Mouse (Mus musculus): ENCODE measurements around the gene Lamc2. TPM values are rescaled to one million over a fixed set of nuclear protein-coding genes. Genes with fewer than 3 reads are reported as not detected.
A peak's percentile ranks its signal among the peaks of the same experiment; 100 is the strongest.

Gene Lamc2
- polyA plus RNA-seq, 1 experiment from 2014 or later, result 0.47 TPM

DNA sequence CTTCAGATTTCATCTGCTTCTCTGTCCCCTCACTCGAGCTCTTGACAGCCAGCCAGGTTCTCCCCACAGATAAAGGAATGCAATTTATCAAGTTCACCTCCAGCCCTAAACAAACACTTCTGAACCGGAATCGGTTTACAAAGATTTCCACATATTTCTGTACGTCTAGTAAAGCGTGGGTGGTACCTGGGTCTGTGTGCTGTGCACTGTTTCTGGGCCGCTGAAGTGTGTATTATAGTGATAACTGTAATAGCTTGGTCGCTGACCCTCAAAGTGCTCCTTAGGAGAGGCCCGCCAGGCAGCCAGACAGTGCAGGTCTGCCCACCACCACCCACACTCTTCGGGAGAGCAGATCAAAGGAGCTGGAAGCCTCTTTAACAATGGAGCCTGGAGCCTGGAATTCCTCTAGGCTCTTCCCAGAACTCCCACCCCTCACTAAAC lies 13.9 kb downstream of the Lamc2 start:
- H3K9ac ChIP-seq, result no peak overlapping the region
- H3K4me3 ChIP-seq (replicated peaks), result no peak overlapping the region
- 34% methylated on average over 9 of the region's 9 CpGs for WGBS
- no peak for ATAC-seq (ENCODE audit: low FRiP score)
- peaks cover 9% of the 10 kb centered on the region for H3K4me1 ChIP-seq
- H3K27ac ChIP-seq, result peak overlapping the region; percentile 25; the same call in 1 of the 2 replicates
- H3K27me3 ChIP-seq, result no peaks in the 10 kb centered on the region
- no peaks in the 10 kb centered on the region for H3K9me3 ChIP-seq
- no peak overlapping the region for H3K4me2 ChIP-seq
- no peaks in the 10 kb centered on the region for H3K36me3 ChIP-seq (replicated peaks)

DNA sequence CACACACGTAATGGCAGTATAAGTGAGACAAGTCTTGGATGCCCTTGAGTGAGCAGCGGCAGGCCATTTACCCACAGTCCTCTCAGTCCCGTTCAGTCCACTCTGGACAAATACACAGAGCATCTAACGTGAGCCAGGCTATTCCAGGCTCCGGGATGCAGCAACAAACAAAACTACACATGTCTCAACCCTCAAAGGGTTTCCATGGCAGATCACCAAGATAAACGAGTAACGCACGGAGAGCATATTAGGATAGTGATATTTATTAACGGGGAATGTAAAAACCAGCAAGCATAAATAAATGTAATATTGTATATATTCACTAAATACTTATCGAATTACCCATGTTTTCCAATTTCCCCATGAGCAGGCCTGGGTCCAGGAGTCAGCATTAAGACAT lies 15.2 kb downstream of the Lamc2 start:
- H3K4me3 ChIP-seq (replicated peaks), result no peak overlapping the region
- no peak overlapping the region for H3K4me2 ChIP-seq
- no peak overlapping the region for H3K9ac ChIP-seq
- WGBS, result 87% methylated on average over 10 of the region's 10 CpGs
- no peaks in the 10 kb centered on the region for H3K9me3 ChIP-seq
- ATAC-seq (ENCODE audit: low FRiP score), result no peak
- H3K27ac ChIP-seq, result no peak overlapping the region
- H3K4me1 ChIP-seq, result peaks cover 9% of the 10 kb centered on the region
- H3K27me3 ChIP-seq, result no peaks in the 10 kb centered on the region
- H3K36me3 ChIP-seq (replicated peaks), result no peaks in the 10 kb centered on the region

DNA sequence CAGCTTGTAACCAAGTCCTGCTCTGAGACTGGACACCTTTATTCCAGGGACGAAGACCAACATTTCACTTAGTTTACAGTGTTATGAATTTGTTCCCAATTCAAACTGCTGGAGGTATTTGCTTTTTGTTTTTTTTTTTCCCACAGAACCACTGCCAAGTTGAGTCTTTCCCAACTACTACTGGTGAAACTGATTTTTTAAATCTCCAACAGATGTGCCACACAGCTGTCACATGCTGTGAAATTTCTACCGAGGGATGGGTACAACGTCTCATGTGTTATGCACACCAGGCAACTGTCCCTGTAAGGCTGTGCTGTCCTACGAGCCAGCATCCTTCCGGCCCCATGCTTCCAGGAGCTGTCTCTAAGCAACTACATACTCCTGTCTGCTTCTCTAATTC lies 18.0 kb downstream of the Lamc2 start:
- no peaks in the 10 kb centered on the region for H3K36me3 ChIP-seq (replicated peaks)
- H3K9me3 ChIP-seq, result no peaks in the 10 kb centered on the region
- ATAC-seq (ENCODE audit: low FRiP score), result no peak
- no peak overlapping the region for H3K9ac ChIP-seq
- WGBS, result 84% methylated on average over 5 of the region's 5 CpGs
- no peak overlapping the region for H3K4me3 ChIP-seq (replicated peaks)
- no peaks in the 10 kb centered on the region for H3K27me3 ChIP-seq
- H3K27ac ChIP-seq, result no peak overlapping the region
- H3K4me1 ChIP-seq, result peaks cover 9% of the 10 kb centered on the region
- H3K4me2 ChIP-seq, result no peak overlapping the region

DNA sequence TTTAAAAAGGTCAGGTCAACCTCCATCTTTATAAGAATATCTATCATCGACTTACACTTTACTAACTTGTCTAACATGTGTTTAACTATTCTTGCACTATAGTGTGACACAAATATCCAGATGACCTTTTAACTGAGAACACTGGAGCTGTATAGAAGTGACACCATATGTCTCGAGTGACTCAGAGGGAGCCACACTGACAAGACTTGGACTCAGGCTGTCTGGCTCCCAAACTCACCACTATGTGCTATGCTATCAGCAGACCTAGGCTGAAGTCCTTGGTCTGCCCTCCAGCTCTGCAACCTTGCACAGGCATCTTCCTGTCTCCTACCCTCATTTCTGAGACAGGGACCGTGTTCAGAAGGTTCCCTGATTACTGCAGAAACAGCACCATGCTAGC lies 22.4 kb downstream of the Lamc2 start:
- Histone ChIP-seq H3K9ac (no peak overlapping the region), H3K4me3 (replicated peaks) (no peak overlapping the region), H3K9me3 (no peaks in the 10 kb centered on the region), H3K4me2 (no peak overlapping the region), H3K27me3 (no peaks in the 10 kb centered on the region), H3K27ac (no peak overlapping the region), H3K4me1 (no peaks in the 10 kb centered on the region), H3K36me3 (replicated peaks) (no peaks in the 10 kb centered on the region)
- WGBS, result 80% methylated on average over 3 of the region's 3 CpGs
- no peak for ATAC-seq (ENCODE audit: low FRiP score)

DNA sequence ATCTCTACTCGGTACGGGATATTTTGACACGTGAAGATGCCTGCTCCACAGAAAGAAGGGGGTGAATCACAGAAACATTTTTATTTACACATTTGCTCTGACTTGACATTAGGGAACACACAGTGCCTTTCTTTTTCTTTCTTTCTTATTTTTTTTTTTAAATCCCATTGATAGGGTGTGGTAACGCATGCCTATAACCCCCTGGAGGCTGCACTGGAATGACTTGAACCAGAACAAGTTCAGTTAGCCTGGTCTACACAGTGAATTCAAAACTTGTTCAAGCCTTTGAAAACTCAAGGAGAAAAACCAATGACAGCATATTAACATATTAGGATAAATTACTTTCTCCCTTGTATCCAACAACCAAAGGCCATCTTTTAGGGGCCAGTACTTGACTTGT lies 27.1 kb downstream of the Lamc2 start:
- Histone ChIP-seq H3K9me3 (no peaks in the 10 kb centered on the region), H3K36me3 (replicated peaks) (no peaks in the 10 kb centered on the region)

DNA sequence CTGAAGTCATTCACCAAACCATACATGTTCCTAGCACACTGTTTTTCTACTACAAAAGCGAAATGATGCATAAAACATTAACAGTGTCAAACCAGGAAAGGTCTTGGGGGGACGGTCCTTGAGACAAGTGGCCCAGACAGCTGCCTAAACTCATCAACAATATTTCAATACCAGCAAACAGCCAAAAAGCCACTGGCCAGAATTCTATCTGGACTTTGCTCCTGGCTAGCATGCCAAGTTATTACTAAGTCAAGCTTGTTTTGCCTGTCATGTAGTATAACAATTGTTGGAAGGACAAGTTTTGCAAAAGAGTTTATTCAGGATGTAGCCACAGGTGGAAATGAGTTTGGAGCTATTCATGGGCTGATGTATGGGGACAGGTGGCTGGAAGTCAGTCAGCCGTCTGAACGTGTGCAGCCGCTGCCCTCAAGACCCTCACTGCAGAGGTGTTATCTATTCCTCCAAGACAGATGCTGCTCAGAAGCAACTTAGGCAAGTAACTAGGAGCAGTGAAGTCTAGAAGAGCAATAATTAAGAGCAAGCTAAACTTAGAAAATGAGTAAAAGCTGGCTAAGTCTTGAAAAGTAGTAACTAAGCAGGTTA lies 29.1 kb downstream of the Lamc2 start:
- Histone ChIP-seq H3K4me3 (replicated peaks) (no peak overlapping the region), H3K4me2 (no peak overlapping the region), H3K27me3 (no peaks in the 10 kb centered on the region), H3K9ac (no peak overlapping the region), H3K4me1 (peaks cover 8% of the 10 kb centered on the region), H3K9me3 (no peaks in the 10 kb centered on the region), H3K27ac (no peak overlapping the region), H3K36me3 (replicated peaks) (no peaks in the 10 kb centered on the region)
- no peak for ATAC-seq (ENCODE audit: low FRiP score)
- 80% methylated on average over 5 of the region's 5 CpGs for WGBS

More for the DNA sequence above, 27.1 kb downstream of the Lamc2 start:
- no peaks in the 10 kb centered on the region for H3K4me1 ChIP-seq
- H3K27ac ChIP-seq, result no peak overlapping the region
- WGBS, result 90% methylated on average over 4 of the region's 4 CpGs
- H3K27me3 ChIP-seq, result no peaks in the 10 kb centered on the region
- no peak for ATAC-seq (ENCODE audit: low FRiP score)
- H3K4me3 ChIP-seq (replicated peaks), result no peak overlapping the region
- H3K4me2 ChIP-seq, result no peak overlapping the region
- no peak overlapping the region for H3K9ac ChIP-seq

DNA sequence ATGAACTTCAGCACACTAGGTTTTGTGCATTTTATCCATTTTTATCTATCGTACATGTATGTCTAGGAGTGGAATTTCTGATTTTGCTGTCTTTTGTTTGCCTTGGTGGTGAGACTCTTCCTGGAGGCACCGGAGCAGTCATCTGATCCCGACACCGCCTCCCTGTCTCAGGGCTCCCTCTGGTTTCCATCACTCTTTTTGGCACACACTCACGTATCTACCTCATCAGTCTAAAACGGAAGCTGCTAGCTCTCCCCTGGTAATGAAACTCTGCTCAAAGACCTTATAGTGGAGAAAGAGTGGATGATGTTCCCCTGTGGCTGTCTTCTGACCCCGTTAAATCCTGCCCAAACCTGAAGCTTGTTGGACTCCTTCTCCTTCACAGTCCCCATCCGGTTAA lies 30.9 kb downstream of the Lamc2 start:
- WGBS, result 94% methylated on average over 8 of the region's 8 CpGs
- H3K9me3 ChIP-seq, result no peaks in the 10 kb centered on the region
- no peak for ATAC-seq (ENCODE audit: low FRiP score)

DNA sequence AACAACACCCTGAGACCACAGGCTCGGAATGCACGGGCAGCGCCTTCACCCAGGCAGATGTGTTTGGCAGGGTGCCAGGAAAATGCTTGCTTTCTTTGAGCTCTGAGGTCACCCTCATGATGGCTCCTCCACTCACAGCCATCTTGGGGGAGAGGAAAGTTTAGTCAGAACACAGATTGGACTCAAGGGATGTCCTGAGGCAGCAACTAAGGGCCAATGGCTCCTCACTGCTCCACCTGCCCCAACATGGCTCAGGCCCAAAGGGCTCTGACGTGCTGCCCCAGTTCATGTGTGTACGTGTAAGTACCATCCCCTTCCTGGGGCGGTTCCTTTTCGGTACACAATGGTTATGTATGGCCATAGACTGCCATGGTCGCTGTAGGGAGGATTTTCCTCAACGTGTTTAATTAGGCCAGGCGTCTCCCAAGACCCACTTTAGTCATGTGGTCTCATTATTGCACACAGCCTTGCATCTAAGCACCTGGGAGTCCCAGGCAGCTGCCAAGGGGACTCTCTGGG lies 32.6 kb downstream of the Lamc2 start:
- H3K27ac ChIP-seq, result no peak overlapping the region
- no peaks in the 10 kb centered on the region for H3K36me3 ChIP-seq (replicated peaks)
- no peaks in the 10 kb centered on the region for H3K27me3 ChIP-seq
- ATAC-seq (ENCODE audit: low FRiP score), result peak; percentile 20; the same call in 1 of the 2 replicates
- 68% methylated on average over 10 of the region's 10 CpGs for WGBS
- no peaks in the 10 kb centered on the region for H3K9me3 ChIP-seq
- H3K9ac ChIP-seq, result no peak overlapping the region
- H3K4me1 ChIP-seq, result peaks cover 8% of the 10 kb centered on the region
- H3K4me3 ChIP-seq (replicated peaks), result no peak overlapping the region
- H3K4me2 ChIP-seq, result no peak overlapping the region

More for the DNA sequence above, 30.9 kb downstream of the Lamc2 start:
- peaks cover 8% of the 10 kb centered on the region for H3K4me1 ChIP-seq
- H3K9ac ChIP-seq, result no peak overlapping the region
- H3K27me3 ChIP-seq, result no peaks in the 10 kb centered on the region
- H3K27ac ChIP-seq, result no peak overlapping the region
- no peak overlapping the region for H3K4me2 ChIP-seq
- no peaks in the 10 kb centered on the region for H3K36me3 ChIP-seq (replicated peaks)
- H3K4me3 ChIP-seq (replicated peaks), result no peak overlapping the region

DNA sequence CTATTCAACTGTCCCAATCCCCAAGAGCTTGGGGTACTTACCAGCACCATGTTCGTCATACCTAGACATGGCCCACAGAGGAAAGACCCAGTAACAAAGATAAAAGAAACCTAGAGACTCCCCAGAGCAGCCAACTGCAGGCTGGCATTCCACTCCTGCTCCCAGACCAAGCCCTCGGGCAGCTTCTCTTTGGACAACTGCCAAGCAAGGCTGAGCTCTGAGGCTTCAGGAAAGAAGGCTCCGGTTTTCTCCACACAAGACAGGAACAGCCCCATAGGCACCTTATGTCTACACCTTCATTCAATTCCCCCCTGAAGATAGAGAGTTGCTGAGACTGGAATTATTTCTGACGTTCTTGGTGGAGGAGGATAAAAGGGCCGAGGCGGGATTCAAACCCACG lies 33.7 kb downstream of the Lamc2 start:
- H3K4me2 ChIP-seq, result no peak overlapping the region
- no peaks in the 10 kb centered on the region for H3K27me3 ChIP-seq
- no peak for ATAC-seq (ENCODE audit: low FRiP score)
- WGBS, result 82% methylated on average over 7 of the region's 7 CpGs
- no peaks in the 10 kb centered on the region for H3K36me3 ChIP-seq (replicated peaks)
- no peak overlapping the region for H3K27ac ChIP-seq
- H3K9ac ChIP-seq, result no peak overlapping the region
- H3K9me3 ChIP-seq, result no peaks in the 10 kb centered on the region
- H3K4me1 ChIP-seq, result peaks cover 8% of the 10 kb centered on the region
- no peak overlapping the region for H3K4me3 ChIP-seq (replicated peaks)

DNA sequence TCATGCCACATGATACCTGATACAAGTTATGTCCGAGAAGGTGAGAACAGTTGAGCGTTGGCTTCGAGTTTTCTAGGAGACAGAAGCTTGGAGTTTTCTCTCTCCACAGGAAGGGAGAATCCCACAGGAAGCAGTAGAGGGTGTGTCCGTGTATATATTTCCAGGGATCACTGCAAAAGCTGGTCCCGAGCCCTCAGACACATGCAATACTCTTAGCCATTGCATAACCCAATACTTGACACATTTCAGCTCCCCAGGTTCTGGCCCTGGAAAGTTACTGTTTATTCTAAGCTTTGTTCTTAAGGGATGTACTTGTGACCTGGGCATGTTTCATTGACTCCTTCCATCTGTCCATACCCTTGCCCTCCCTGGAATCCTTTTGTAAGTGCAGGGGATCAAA lies 40.5 kb downstream of the Lamc2 start:
- Histone ChIP-seq H3K4me1 (0 out of 2 replicates have a peak, but pooled peaks cover 4% of the 10 kb centered on the region), H3K9ac (no peak overlapping the region), H3K9me3 (no peaks in the 10 kb centered on the region), H3K27ac (no peak overlapping the region), H3K27me3 (no peaks in the 10 kb centered on the region), H3K36me3 (replicated peaks) (no peaks in the 10 kb centered on the region), H3K4me3 (replicated peaks) (no peak overlapping the region), H3K4me2 (no peak overlapping the region)
- no peak for ATAC-seq (ENCODE audit: low FRiP score)
- WGBS, result 84% methylated on average over 5 of the region's 5 CpGs

DNA sequence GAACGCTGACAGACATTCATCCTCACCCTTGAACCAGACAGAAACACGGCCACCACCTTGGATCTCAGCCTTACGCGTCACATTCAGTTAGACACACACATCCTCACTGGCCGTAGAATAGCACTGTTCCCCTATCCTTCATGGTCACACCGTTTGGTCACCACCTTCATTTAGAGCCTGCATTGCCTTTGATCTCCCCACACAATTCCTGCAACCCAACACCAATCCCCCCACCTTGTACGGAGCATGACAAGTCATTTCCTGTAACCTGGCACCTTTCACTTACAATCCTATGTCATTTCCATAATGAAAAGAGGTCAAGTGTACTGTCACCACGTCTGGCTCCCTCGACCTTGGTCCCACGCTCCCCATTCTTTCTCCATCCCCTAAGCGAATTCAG lies 42.2 kb downstream of the Lamc2 start:
- H3K9me3 ChIP-seq, result no peaks in the 10 kb centered on the region
- no peak for ATAC-seq (ENCODE audit: low FRiP score)
- no peak overlapping the region for H3K9ac ChIP-seq
- H3K27ac ChIP-seq, result no peak overlapping the region
- no peaks in the 10 kb centered on the region for H3K36me3 ChIP-seq (replicated peaks)
- 0 out of 2 replicates have a peak, but pooled peaks cover 4% of the 10 kb centered on the region for H3K4me1 ChIP-seq
- WGBS, result 83% methylated on average over 11 of the region's 11 CpGs
- H3K27me3 ChIP-seq, result no peaks in the 10 kb centered on the region
- H3K4me3 ChIP-seq (replicated peaks), result no peak overlapping the region
- H3K4me2 ChIP-seq, result no peak overlapping the region

DNA sequence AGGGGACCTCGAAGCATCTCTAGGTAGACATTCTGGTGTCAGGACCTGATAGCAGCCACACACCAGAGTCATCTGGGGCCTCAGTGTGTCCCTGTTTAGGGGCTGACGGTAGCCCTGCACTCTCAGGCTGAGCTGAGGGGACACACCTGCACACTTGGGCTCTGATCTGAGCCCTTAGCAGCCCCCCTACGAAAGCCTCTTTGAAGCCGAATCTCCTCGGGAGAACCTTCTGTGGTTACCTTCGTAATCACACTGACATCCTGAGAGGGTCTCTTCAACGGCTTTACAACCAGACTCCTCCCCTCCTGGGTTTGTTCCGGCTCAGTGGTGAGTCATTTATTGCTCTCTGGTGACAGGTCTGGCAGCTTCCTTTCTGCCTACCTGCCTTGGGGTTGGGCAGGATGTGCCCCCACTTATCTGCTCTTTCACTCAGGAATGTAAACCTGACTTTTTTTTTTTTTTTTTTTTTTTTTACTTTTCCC lies 45.5 kb downstream of the Lamc2 start:
- WGBS, result 47% methylated on average over 8 of the region's 8 CpGs

DNA sequence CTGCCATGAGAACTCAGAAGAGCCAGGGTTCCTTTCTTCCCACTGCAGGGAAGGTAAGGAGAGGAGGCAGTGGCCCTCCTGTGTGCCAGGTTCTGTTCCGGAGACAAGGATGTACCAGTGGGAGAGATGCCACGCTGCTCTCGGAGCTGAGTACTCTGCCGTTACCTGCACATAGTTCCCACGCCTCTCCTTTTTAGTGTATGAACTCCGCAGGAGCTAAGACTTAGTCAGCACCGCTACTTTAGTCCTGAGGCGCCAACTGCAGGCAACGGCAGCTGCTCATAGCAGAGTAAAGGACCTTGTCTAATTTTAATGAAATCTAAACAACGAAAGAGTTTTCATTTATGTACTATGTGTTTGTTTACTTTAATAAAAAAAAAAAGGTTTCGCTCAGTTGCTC lies 46.0 kb downstream of the Lamc2 start:
- Histone ChIP-seq H3K9me3 (no peaks in the 10 kb centered on the region), H3K4me2 (no peak overlapping the region), H3K36me3 (replicated peaks) (no peaks in the 10 kb centered on the region), H3K4me1 (no peaks in the 10 kb centered on the region), H3K4me3 (replicated peaks) (no peak overlapping the region), H3K27me3 (no peaks in the 10 kb centered on the region), H3K9ac (no peak overlapping the region), H3K27ac (no peak overlapping the region)
- WGBS, result 82% methylated on average over 11 of the region's 11 CpGs
- no peak for ATAC-seq (ENCODE audit: low FRiP score)

More for the DNA sequence above, 45.5 kb downstream of the Lamc2 start:
- H3K9ac ChIP-seq, result no peak overlapping the region
- ATAC-seq (ENCODE audit: low FRiP score), result no peak
- no peaks in the 10 kb centered on the region for H3K36me3 ChIP-seq (replicated peaks)
- no peak overlapping the region for H3K4me3 ChIP-seq (replicated peaks)
- H3K27ac ChIP-seq, result no peak overlapping the region
- H3K9me3 ChIP-seq, result no peaks in the 10 kb centered on the region
- no peaks in the 10 kb centered on the region for H3K4me1 ChIP-seq
- no peak overlapping the region for H3K4me2 ChIP-seq
- H3K27me3 ChIP-seq, result no peaks in the 10 kb centered on the region

All from forebrain, embryonic 12.5 days (tissue).